Mouse (Mus musculus) forebrain, postnatal 0 days (tissue): Measurements from ENCODE around the gene Ctsq. TPM values are rescaled to one million over a fixed set of nuclear protein-coding genes. Genes with fewer than 3 reads are reported as not detected.
"Not testable (repeated sequence)": the region's sequence is repeated elsewhere in the genome, so short reads cannot be mapped to it uniquely, and the experiment has no call there.

Experiments
- ATAC-seq: fragments of 200-750 bp; cut with Nextera tagmentation; 2 replicates; pipeline ENCODE4 v1.8.0; 2017; ENCODE audit warnings: mild to moderate bottlenecking, moderate library complexity
- DNase-seq: peaks from one replicate; pipeline ENCODE4 v3.0.0-alpha.2; 2015
- H3K27ac ChIP-seq: fragments of 300-500 bp; sonication (generic); 2 replicates; pipeline ENCODE4 v1.5.1; 2014; ENCODE audit warnings: low read depth, mild to moderate bottlenecking, antibody characterized with exemption, low read length, moderate library complexity, mixed read lengths
- H3K27me3 ChIP-seq: fragments of 300-500 bp; sonication (generic); 2 replicates; pipeline ENCODE4 v1.6.1; 2014; ENCODE audit warnings: mild to moderate bottlenecking, low read length, mixed read lengths; ENCODE audit not compliant: insufficient read depth
- H3K36me3 ChIP-seq: fragments of 300-500 bp; sonication (generic); 2 replicates; pipeline ENCODE4 v1.6.1; 2014; ENCODE audit warnings: mild to moderate bottlenecking, moderate library complexity; ENCODE audit not compliant: insufficient read depth
- H3K4me1 ChIP-seq: fragments of 300-500 bp; sonication (generic); 2 replicates; pipeline ENCODE4 v1.6.1; 2014; ENCODE audit warnings: antibody characterized with exemption; ENCODE audit not compliant: insufficient read depth
- H3K4me2 ChIP-seq: fragments of 300-500 bp; sonication (generic); 2 replicates; pipeline ENCODE4 v1.6.1; 2014; ENCODE audit warnings: low read depth, mild to moderate bottlenecking, moderate library complexity
- H3K4me3 ChIP-seq: fragments of 300-500 bp; sonication (generic); 2 replicates; pipeline ENCODE4 v1.5.1; 2014; ENCODE audit warnings: low read depth, low read length, mixed read lengths
- H3K9ac ChIP-seq: fragments of 300-500 bp; sonication (generic); 2 replicates; pipeline ENCODE4 v1.6.1; 2014; ENCODE audit warnings: mild to moderate bottlenecking
- H3K9me3 ChIP-seq: fragments of 300-500 bp; sonication (generic); 2 replicates; pipeline ENCODE4 v1.6.1; 2016; ENCODE audit warnings: low read length
- CTCF ChIP-seq: sonication (generic); IDR thresholded peaks from 2 replicates; pipeline ENCODE4 v1.5.1; 2016; ENCODE audit warnings: antibody characterized with exemption, control low read depth, low read depth
- WGBS: fragments of 180-500 bp; shearing (Covaris S2); extraction: QIAGEN DNeasy Blood & Tissue Kit; methylation state at CpG from one replicate; pipeline ENCODE4 v1.1.7; 2014; 5-methylcytosine and 5-hydroxymethylcytosine counted together
- polyA plus RNA-seq: library from polyadenylated mRNA; unstranded; fragments of >200 nt; fragmentation: Nextera tagmentation; extraction: Ambion mirVana; gene quantifications from 2 replicates; pipeline ENCODE4 v1.2.1, GENCODE M21; 2015
- total RNA-seq: library from RNA; depleted of rRNA; stranded (reverse); fragments of >200 nt; gene quantifications from 2 replicates; pipeline ENCODE4 v1.2.3, GENCODE M21; 2014; rRNA removed

The Ctsq gene
- total RNA-seq (not detected in 2 replicates), polyA plus RNA-seq (not detected in 2 replicates)

DNA sequence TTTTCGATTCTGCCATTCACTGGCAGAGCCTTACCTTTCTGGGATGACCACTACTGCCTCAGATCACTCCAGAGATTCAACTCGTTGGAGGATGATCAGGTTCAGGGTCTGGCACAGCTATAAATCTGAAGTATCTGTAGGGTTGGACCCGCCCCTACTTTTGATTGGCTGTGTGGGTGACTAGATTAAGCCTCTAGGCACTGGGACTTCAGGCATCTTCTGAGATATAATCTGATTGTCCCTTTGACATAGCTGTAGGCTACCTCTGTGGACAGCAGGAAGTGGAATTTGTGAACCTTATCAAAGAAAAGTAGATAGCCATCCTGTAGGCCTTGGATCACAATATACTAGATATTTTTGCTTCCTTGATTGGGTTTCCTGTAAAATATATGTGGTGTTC, at the start of gene Ctsq:
TSS of gene Ctsq (minus strand) at position 101 of the 400 bp plus-strand sequence.
- DNase-seq (no peak), ATAC-seq (no peak)
- Histone ChIP-seq H3K27me3 (no peaks in the 10 kb centered on the region), H3K4me1 (no peaks in the 10 kb centered on the region), H3K9me3 (peaks cover 9% of the 10 kb centered on the region; the same call in 1 of the 2 replicates), H3K36me3 (no peaks in the 10 kb centered on the region), H3K27ac (no peak within 1 kb of the TSS), H3K9ac (no peak within 1 kb of the TSS), H3K4me3 (no peak within 1 kb of the TSS), H3K4me2 (no peak within 1 kb of the TSS)
- 49% methylated on average over 3 of the region's 3 CpGs for WGBS
- no peak for TF ChIP-seq CTCF

DNA sequence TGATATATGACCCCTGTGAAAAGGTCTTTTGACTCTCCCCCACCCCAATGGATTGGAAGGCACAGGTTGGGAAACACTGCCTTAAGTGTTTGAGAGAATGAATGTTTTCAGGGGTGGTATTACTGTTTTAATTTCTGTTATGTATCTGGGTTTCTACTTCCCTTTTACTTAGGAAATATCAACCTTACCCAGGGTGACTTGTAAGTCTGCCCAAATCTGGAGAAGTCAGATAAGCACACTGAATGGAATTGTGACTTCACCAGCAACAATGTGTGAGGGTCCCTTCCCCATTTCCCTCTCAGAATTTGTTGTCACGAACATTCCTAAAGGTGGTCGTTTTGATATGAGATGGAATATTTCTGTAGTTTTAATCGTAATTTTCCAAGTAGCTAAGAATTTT, 17.6 kb downstream of the Ctsq start:
- no peak for ATAC-seq
- Histone ChIP-seq H3K4me3 (no peak overlapping the region), H3K4me2 (no peak overlapping the region), H3K27ac (no peak overlapping the region), H3K9me3 (peaks cover 10% of the 10 kb centered on the region; the same call in 1 of the 2 replicates), H3K4me1 (no peaks in the 10 kb centered on the region), H3K36me3 (no peaks in the 10 kb centered on the region), H3K9ac (no peak overlapping the region), H3K27me3 (no peaks in the 10 kb centered on the region)
- WGBS, result 86% methylated on average over 3 of the region's 3 CpGs
- TF ChIP-seq CTCF, result no peak
- no peak for DNase-seq

DNA sequence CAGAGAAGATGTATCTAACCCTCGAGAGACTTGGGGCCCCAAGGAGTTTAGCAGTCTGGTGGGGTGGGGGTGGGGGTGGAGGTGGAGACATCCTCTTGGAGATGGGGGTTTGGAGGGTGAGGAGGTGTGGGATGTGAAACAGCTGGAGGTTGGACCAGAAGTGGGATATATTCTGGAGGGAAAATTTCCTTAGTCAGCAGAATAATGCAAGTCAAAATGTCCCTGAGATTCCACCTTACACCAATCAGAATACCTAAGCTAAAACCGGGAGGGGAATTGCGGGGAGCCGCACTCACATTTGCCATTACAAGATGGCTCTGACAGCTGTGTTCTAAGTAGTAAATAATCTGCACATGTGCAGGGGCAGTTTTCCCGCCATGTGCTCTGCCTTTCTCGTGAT, 18.6 kb downstream of the Ctsq start:
- 83% methylated on average over 5 of the region's 6 CpGs for WGBS
- no peak for DNase-seq
- no peak overlapping the region for H3K27ac ChIP-seq
- no peak overlapping the region for H3K4me3 ChIP-seq
- TF ChIP-seq CTCF, result no peak
- no peak overlapping the region for H3K4me2 ChIP-seq
- no peaks in the 10 kb centered on the region for H3K4me1 ChIP-seq
- H3K36me3 ChIP-seq, result no peaks in the 10 kb centered on the region
- no peak for ATAC-seq
- H3K9ac ChIP-seq, result no peak overlapping the region
- H3K27me3 ChIP-seq, result no peaks in the 10 kb centered on the region
- peaks cover 10% of the 10 kb centered on the region; the same call in 1 of the 2 replicates for H3K9me3 ChIP-seq

DNA sequence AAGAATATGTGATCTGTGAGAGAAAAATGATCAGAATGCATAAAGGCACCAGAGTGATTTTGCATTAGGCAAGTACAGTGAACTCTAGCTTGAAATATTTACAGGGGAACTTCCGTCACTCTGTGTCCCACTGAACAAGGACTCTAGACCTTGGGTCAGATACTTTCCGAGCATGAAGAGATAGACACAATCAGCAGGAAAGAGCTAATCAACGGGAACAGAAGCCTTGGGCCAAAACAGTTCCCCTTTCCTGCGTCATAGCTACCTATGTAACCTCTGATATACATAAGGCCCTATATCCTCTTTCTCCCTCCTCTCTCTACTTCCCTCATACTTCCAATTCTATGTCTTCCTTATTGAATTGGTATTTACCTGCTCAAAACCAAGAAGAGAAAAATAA, 30.3 kb downstream of the Ctsq start:
- ATAC-seq (no peak), DNase-seq (no peak)
- Histone ChIP-seq H3K9me3 (peaks cover 5% of the 10 kb centered on the region; the same call in 1 of the 2 replicates), H3K4me3 (no peak overlapping the region), H3K27ac (no peak overlapping the region), H3K4me1 (no peaks in the 10 kb centered on the region), H3K9ac (no peak overlapping the region), H3K4me2 (no peak overlapping the region), H3K36me3 (no peaks in the 10 kb centered on the region), H3K27me3 (no peaks in the 10 kb centered on the region)
- WGBS, result 88% methylated on average over 4 of the region's 4 CpGs
- no peak for TF ChIP-seq CTCF

DNA sequence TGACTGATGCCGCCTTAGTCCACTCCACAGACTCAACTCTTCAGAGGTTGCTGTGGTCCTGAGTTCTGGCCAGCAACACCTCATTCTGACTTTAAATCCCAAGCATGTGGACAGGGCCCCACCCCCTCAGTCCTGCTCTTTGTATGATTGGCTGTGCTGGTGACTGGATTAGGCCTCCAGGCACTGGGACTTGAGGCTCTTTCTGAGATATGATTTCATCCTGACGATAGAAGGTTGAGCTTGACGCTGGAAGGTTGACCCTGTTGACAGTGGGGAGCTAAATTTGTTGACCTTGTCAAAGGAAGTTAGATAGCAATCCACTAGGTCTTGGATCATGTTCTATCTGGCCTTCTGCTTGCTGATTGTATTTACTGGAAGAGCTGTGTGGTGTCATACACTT, 34.6 kb downstream of the Ctsq start, which contains the start of gene Ctsj:
TSS of gene Ctsj (minus strand) at position 101 of the 400 bp plus-strand sequence.
- no peak within 1 kb of the TSS for H3K9ac ChIP-seq
- DNase-seq (no peak), ATAC-seq (no peak)
- H3K4me3 ChIP-seq, result no peak within 1 kb of the TSS
- no peak within 1 kb of the TSS for H3K4me2 ChIP-seq
- no peak for TF ChIP-seq CTCF
- H3K27me3 ChIP-seq, result no peaks in the 10 kb centered on the region
- no peaks in the 10 kb centered on the region for H3K36me3 ChIP-seq
- H3K27ac ChIP-seq, result no peak within 1 kb of the TSS
- WGBS, result 73% methylated on average over 3 of the region's 3 CpGs
- H3K9me3 ChIP-seq, result no peaks in the 10 kb centered on the region; the same call in 1 of the 2 replicates
- H3K4me1 ChIP-seq, result no peaks in the 10 kb centered on the region

DNA sequence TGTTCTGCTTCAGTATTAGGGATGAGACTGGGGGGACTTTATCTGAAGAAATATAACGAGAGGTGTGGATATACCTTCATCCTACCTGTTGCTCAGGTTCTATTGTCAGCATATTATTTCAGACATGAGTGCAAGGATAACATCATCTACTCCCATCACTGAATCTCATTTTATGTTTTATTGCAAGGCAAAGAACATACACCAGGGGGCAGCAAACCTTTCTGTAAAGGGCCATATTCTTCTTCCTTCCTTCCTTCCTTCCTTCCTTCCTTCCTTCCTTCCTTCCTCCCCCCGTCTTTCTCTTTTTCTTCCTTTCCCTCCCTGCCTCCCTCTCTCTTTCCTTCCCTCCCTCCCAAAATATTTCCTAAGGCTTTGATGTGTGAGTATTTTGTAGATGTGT, 42.8 kb downstream of the Ctsq start:
- H3K4me1 ChIP-seq, result no peaks in the 10 kb centered on the region
- no peaks in the 10 kb centered on the region for H3K36me3 ChIP-seq
- no peak for DNase-seq
- 57% methylated on average over 2 of the region's 2 CpGs for WGBS
- 0 out of 2 replicates have a peak, but pooled peaks cover 5% of the 10 kb centered on the region for H3K9me3 ChIP-seq
- H3K27ac ChIP-seq, result no peak overlapping the region
- H3K4me2 ChIP-seq, result no peak overlapping the region
- no peak overlapping the region for H3K4me3 ChIP-seq
- ATAC-seq, result no peak
- no peaks in the 10 kb centered on the region for H3K27me3 ChIP-seq
- H3K9ac ChIP-seq, result no peak overlapping the region
- no peak for TF ChIP-seq CTCF

DNA sequence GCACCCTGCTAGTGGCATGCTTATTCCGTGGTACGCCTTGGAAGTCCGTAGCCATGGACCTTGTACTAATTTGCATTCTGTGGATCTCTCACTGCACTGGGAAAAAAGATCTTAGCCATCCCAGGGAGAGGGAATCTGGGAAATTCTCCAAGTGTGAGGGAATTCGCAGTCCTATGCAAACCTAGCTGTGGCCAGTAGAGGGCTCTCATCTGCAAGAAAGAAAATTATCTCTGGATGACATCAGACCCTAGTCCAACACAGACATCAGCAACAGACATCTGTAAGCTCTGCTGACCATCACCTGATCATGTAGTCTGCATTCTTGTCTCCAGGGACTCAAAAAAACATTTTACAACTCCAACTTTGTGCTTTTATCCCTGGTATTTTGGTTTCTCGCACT, 53.5 kb downstream of the Ctsq start:
- 74% methylated on average over 5 of the region's 5 CpGs for WGBS
- not testable (repeated sequence) for H3K27me3 ChIP-seq, H3K9me3 ChIP-seq, H3K9ac ChIP-seq, H3K27ac ChIP-seq, H3K4me3 ChIP-seq, ATAC-seq, H3K4me2 ChIP-seq, H3K36me3 ChIP-seq, H3K4me1 ChIP-seq, DNase-seq

Other genes with a start within 250 kb of the Ctsq start
- not detected in 2 replicates for gene Ctsll3, start 237.8 kb downstream of the Ctsq start, total RNA-seq
- gene Ctsll3, start 237.8 kb downstream of the Ctsq start, polyA plus RNA-seq, result not detected in 2 replicates
- 0.15 TPM in 1 of 2 replicates, not detected in the other for gene 4930486L24Rik, start 176.2 kb downstream of the Ctsq start, total RNA-seq
- not detected in 2 replicates for gene 4930486L24Rik, start 176.2 kb downstream of the Ctsq start, polyA plus RNA-seq
- gene Gm49392, start 143.7 kb downstream of the Ctsq start, total RNA-seq, result not detected in 2 replicates
- not detected in 2 replicates for gene Gm49392, start 143.7 kb downstream of the Ctsq start, polyA plus RNA-seq
- gene Ctla2b, start 143.2 kb downstream of the Ctsq start, total RNA-seq, result 2.2 and 3.4 TPM in 2 replicates
- gene Ctla2b, start 143.2 kb downstream of the Ctsq start, polyA plus RNA-seq, result 0.87 and 2.7 TPM in 2 replicates
- gene Tpbpb, start 135.8 kb downstream of the Ctsq start, total RNA-seq, result not detected in 2 replicates
- not detected in 2 replicates for gene Tpbpb, start 135.8 kb downstream of the Ctsq start, polyA plus RNA-seq
- gene Gm49393, start 105.0 kb downstream of the Ctsq start, total RNA-seq, result not detected in 2 replicates
- not detected in 2 replicates for gene Gm49393, start 105.0 kb downstream of the Ctsq start, polyA plus RNA-seq
- 6.5 and 6.8 TPM in 2 replicates for gene Gm49391, start 104.1 kb downstream of the Ctsq start, total RNA-seq
- 0.69 and 1.2 TPM in 2 replicates for gene Gm49391, start 104.1 kb downstream of the Ctsq start, polyA plus RNA-seq
- 11.7 and 14.0 TPM in 2 replicates for gene Ctla2a, start 104.0 kb downstream of the Ctsq start, total RNA-seq
- 32.7 and 36.4 TPM in 2 replicates for gene Ctla2a, start 104.0 kb downstream of the Ctsq start, polyA plus RNA-seq
- not detected in 2 replicates for gene Tpbpa, start 98.6 kb downstream of the Ctsq start, total RNA-seq
- not detected in 2 replicates for gene Tpbpa, start 98.6 kb downstream of the Ctsq start, polyA plus RNA-seq
- gene Ctsj, start 34.7 kb downstream of the Ctsq start, total RNA-seq, result not detected in 2 replicates
- gene Ctsj, start 34.7 kb downstream of the Ctsq start, polyA plus RNA-seq, result not detected in 2 replicates
- gene Ctsr, start 123.6 kb upstream of the Ctsq start, total RNA-seq, result not detected in 2 replicates
- not detected in 2 replicates for gene Ctsr, start 123.6 kb upstream of the Ctsq start, polyA plus RNA-seq
- not detected in 2 replicates for gene Cts6, start 162.8 kb upstream of the Ctsq start, total RNA-seq
- not detected in 2 replicates for gene Cts6, start 162.8 kb upstream of the Ctsq start, polyA plus RNA-seq
- gene Cts8, start 214.7 kb upstream of the Ctsq start, total RNA-seq, result not detected in 2 replicates
- gene Cts8, start 214.7 kb upstream of the Ctsq start, polyA plus RNA-seq, result not detected in 2 replicates
- gene Gm49398, start 248.2 kb upstream of the Ctsq start, total RNA-seq, result not detected in 2 replicates
- gene Gm49398, start 248.2 kb upstream of the Ctsq start, polyA plus RNA-seq, result not detected in 2 replicates